Mouse (Mus musculus): ENCODE measurements at regions not wholly inside any gene's neighbourhood (a gene's known extent, or its start where the extent isn't known, plus 50 kb on each side); places are given as distances from the start of the nearest gene placed in this dataset.

DNA sequence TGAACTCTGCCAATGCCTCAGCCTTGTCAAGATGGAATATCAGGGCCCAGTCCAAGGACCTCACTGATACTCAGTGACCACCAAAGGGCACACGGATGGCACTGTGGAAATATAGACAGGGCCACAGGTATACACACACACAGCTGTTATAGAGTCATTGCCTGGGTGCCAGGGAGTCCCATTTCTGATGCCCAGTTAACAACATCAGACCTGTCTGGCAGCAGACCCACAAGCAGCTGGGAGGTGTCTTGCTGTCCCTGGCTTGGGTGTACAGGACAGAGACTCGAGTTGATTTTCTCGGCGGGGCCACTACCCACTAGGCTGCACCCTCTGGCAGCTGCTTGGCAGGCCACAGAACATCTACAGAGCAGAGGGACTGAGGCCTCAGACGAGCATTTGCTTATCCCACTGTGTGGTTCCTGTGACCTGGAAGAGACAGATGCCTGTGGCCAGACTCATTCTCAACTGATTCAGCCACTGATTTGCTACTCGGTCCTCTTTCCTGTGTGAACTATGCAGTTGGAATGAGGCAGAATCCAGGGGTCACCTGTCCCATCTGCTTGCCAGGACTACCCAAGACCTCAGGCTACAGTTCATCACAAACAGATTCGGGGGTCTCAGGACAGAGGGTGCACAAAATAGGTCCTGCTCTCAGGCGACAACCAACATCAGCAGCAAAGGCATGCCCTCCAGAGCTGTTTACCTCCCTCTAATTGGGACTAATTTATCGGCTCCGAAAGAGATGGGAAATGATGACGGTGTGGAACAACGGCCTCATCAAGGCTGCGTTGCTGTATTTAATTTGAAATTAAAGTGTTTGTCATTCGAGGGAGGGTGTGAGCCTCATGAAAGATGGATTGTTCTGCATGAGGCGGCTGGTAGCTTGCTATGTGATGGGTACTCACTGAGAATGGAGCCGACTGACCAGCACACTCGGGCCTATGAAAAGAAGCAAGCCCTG, 110.0 kb upstream of the Ppp1r26 start:
- no peak overlapping the region for H3K4me2 ChIP-seq (ENCODE audit: low read depth, low read length)
- H3K9me3 ChIP-seq (ENCODE audit: control insufficient read depth, low read length): no peaks in the 10 kb centered on the region
- no peaks in the 10 kb centered on the region for H3K36me3 ChIP-seq (ENCODE audit: control insufficient read depth, insufficient read depth, low read length)
- WGBS: 64% methylated on average over 17 of the region's 17 CpGs
- H3K27ac ChIP-seq (ENCODE audit: low read length): no peak overlapping the region
- no peak overlapping the region for H3K4me3 ChIP-seq (ENCODE audit: low read length)
- ATAC-seq (ENCODE audit: low read depth): no peak
- H3K9ac ChIP-seq (ENCODE audit: low read length): no peak overlapping the region
- H3K27me3 ChIP-seq (ENCODE audit: control insufficient read depth, insufficient read depth, low read depth, low read length): no peaks in the 10 kb centered on the region
- no peaks in the 10 kb centered on the region for H3K4me1 ChIP-seq (replicated peaks; ENCODE audit: control insufficient read depth, insufficient read depth, low read length)

DNA sequence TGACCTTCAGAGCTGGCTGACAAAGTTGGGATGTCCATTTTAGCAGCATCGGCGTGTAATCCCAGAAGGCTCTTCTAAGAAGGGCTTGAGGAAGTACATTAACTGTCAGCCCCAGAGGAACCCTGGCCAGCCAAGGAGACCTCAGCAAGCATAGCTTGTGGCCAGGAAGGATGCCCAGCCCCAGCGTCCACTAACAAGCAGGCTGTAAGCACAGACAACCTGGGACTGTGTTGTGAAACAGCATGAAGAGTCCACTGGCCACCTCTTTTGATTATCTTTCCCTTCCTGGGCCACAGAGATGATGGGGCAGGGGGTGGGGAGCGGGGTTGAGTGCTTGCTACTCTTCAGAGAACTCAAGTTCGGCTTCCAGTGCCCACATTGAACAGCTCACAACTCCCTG, 109.0 kb upstream of the Ppp1r26 start:
- no peaks in the 10 kb centered on the region for H3K4me1 ChIP-seq (replicated peaks; ENCODE audit: control insufficient read depth, insufficient read depth, low read length)
- no peaks in the 10 kb centered on the region for H3K36me3 ChIP-seq (ENCODE audit: control insufficient read depth, insufficient read depth, low read length)
- no peak overlapping the region for H3K27ac ChIP-seq (ENCODE audit: low read length)
- no peaks in the 10 kb centered on the region for H3K9me3 ChIP-seq (ENCODE audit: control insufficient read depth, low read length)
- H3K4me2 ChIP-seq (ENCODE audit: low read depth, low read length): no peak overlapping the region
- ATAC-seq (ENCODE audit: low read depth): no peak
- H3K9ac ChIP-seq (ENCODE audit: low read length): no peak overlapping the region
- H3K4me3 ChIP-seq (ENCODE audit: low read length): no peak overlapping the region
- no peaks in the 10 kb centered on the region for H3K27me3 ChIP-seq (ENCODE audit: control insufficient read depth, insufficient read depth, low read depth, low read length)
- WGBS: 75% methylated on average over 5 of the region's 5 CpGs

DNA sequence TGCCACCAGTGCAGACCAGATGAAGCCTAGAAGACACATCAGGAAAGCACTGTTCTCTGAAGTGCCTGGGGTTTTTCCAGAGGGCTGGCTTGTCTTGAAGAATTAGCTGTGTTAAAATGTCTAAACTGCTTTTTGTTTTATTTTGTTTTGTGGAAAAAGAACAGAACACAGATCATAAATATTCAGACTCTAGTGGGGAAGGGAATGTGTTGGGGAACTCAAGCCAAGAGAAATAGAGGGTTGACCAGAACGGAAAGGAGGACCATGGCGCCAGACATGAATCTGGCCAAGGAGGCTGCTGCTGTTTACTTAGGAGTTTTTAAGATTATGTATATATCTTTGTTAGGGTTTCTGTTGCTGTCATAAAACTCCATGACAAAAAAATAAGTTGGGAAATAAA, 105.3 kb upstream of the Ppp1r26 start:
- peak; percentile 65; the same call in 1 of the 2 replicates for ATAC-seq (ENCODE audit: low read depth)
- Histone ChIP-seq H3K4me2 (ENCODE audit: low read depth, low read length) (no peak overlapping the region), H3K9ac (ENCODE audit: low read length) (no peak overlapping the region), H3K27ac (ENCODE audit: low read length) (no peak overlapping the region), H3K4me1 (replicated peaks; ENCODE audit: control insufficient read depth, insufficient read depth, low read length) (no peaks in the 10 kb centered on the region), H3K36me3 (ENCODE audit: control insufficient read depth, insufficient read depth, low read length) (no peaks in the 10 kb centered on the region), H3K4me3 (ENCODE audit: low read length) (no peak overlapping the region), H3K9me3 (ENCODE audit: control insufficient read depth, low read length) (no peaks in the 10 kb centered on the region), H3K27me3 (ENCODE audit: control insufficient read depth, insufficient read depth, low read depth, low read length) (no peaks in the 10 kb centered on the region)
- 63% methylated on average over 2 of the region's 2 CpGs for WGBS

DNA sequence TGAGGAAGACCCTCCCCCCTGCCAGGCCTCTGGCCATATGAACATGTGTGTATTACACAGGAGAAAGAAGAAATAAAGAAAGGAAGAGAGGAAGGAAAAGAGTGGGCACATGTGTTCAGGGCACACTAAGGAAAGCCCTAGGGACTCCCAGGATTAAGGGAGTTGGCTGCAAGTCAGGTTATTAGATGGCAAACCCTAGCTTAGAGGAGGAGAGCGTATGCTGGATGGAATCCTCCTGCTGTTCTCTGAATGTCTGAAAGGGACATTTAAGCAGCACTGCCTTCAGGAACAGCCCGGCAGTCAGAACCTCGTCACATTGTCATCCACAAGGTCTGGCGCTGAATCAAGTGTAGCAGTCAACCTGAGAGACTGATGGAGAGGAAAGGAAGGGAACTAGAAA, 98.1 kb upstream of the Ppp1r26 start:
- Histone ChIP-seq H3K27me3 (ENCODE audit: control insufficient read depth, insufficient read depth, low read depth, low read length) (no peaks in the 10 kb centered on the region), H3K4me1 (replicated peaks; ENCODE audit: control insufficient read depth, insufficient read depth, low read length) (no peaks in the 10 kb centered on the region), H3K27ac (ENCODE audit: low read length) (no peak overlapping the region), H3K9ac (ENCODE audit: low read length) (no peak overlapping the region), H3K4me2 (ENCODE audit: low read depth, low read length) (no peak overlapping the region), H3K36me3 (ENCODE audit: control insufficient read depth, insufficient read depth, low read length) (no peaks in the 10 kb centered on the region), H3K9me3 (ENCODE audit: control insufficient read depth, low read length) (no peaks in the 10 kb centered on the region), H3K4me3 (ENCODE audit: low read length) (no peak overlapping the region)
- WGBS: 58% methylated on average over 4 of the region's 4 CpGs
- no peak for ATAC-seq (ENCODE audit: low read depth)

DNA sequence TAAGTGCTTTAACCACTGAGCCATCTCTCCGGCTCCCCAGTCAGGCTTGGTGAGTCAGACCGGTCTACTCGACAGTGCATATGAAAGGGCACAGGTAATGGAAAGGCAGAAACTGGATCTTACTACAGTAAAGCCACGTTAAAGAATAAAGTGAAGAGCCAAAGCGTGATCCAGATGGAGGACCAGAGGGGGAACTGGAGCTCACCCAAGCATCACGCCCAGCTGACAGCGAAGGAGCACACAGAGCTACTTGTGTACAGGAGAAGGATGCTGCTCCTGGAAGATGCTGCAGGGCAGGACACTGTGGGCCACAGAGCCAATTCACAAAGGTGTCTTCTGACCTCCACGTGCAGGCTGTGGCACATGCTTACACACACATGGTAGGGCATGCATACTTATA, 96.7 kb upstream of the Ppp1r26 start:
- ATAC-seq (ENCODE audit: low read depth): no peak
- Histone ChIP-seq H3K27ac (ENCODE audit: low read length) (no peak overlapping the region), H3K4me3 (ENCODE audit: low read length) (no peak overlapping the region), H3K27me3 (ENCODE audit: control insufficient read depth, insufficient read depth, low read depth, low read length) (no peaks in the 10 kb centered on the region), H3K9ac (ENCODE audit: low read length) (no peak overlapping the region), H3K4me2 (ENCODE audit: low read depth, low read length) (no peak overlapping the region), H3K4me1 (replicated peaks; ENCODE audit: control insufficient read depth, insufficient read depth, low read length) (no peaks in the 10 kb centered on the region), H3K9me3 (ENCODE audit: control insufficient read depth, low read length) (no peaks in the 10 kb centered on the region), H3K36me3 (ENCODE audit: control insufficient read depth, insufficient read depth, low read length) (no peaks in the 10 kb centered on the region)
- 79% methylated on average over 8 of the region's 8 CpGs for WGBS

DNA sequence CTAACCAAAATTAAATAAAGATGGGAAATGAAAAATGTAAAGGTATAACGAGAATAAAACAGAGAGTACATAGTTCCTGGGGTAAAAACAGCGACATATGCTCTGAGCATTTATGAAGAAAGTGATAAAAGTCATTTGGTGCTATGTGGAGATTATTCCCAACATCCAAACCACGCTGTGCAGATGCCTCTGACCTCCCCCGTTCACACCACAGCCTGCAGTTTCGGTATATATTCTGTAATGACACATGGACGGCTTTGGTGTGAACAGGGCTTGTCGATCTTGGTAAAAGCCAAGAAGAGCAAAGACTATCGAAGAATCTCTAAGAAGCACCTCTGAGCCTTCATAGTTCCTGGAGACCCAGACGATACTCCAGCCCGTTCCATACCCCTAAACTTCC, 95.2 kb upstream of the Ppp1r26 start:
- no peak overlapping the region for H3K27ac ChIP-seq (ENCODE audit: low read length)
- H3K4me1 ChIP-seq (replicated peaks; ENCODE audit: control insufficient read depth, insufficient read depth, low read length): no peaks in the 10 kb centered on the region
- no peak overlapping the region for H3K4me3 ChIP-seq (ENCODE audit: low read length)
- no peak for ATAC-seq (ENCODE audit: low read depth)
- 88% methylated on average over 10 of the region's 10 CpGs for WGBS
- H3K4me2 ChIP-seq (ENCODE audit: low read depth, low read length): no peak overlapping the region
- no peaks in the 10 kb centered on the region for H3K27me3 ChIP-seq (ENCODE audit: control insufficient read depth, insufficient read depth, low read depth, low read length)
- no peaks in the 10 kb centered on the region for H3K9me3 ChIP-seq (ENCODE audit: control insufficient read depth, low read length)
- H3K9ac ChIP-seq (ENCODE audit: low read length): no peak overlapping the region
- no peaks in the 10 kb centered on the region for H3K36me3 ChIP-seq (ENCODE audit: control insufficient read depth, insufficient read depth, low read length)

DNA sequence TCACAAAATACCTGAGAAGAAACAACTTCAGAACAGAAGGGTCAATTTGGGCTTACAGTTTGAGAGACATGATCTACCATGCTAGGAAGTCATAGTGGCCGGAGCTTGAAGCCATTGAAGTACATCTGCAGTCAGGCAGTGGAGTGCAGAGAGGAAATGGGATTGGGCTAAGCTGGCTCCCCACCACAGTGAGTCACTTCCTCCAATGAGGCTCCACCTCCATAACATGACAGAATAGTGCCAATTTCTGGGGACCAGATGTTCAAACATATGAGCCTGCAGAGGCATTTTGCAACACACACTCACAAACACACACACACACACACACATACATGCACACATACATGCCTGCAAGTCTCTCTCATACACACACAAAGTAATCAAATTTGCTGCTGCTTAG, 93.7 kb upstream of the Ppp1r26 start:
- H3K9ac ChIP-seq (ENCODE audit: low read length): no peak overlapping the region
- no peaks in the 10 kb centered on the region for H3K9me3 ChIP-seq (ENCODE audit: control insufficient read depth, low read length)
- 52% methylated on average over 1 of the region's 1 CpGs for WGBS
- no peaks in the 10 kb centered on the region for H3K36me3 ChIP-seq (ENCODE audit: control insufficient read depth, insufficient read depth, low read length)
- H3K27me3 ChIP-seq (ENCODE audit: control insufficient read depth, insufficient read depth, low read depth, low read length): no peaks in the 10 kb centered on the region
- no peak overlapping the region for H3K4me2 ChIP-seq (ENCODE audit: low read depth, low read length)
- no peak for ATAC-seq (ENCODE audit: low read depth)
- H3K4me1 ChIP-seq (replicated peaks; ENCODE audit: control insufficient read depth, insufficient read depth, low read length): no peaks in the 10 kb centered on the region
- H3K4me3 ChIP-seq (ENCODE audit: low read length): no peak overlapping the region
- H3K27ac ChIP-seq (ENCODE audit: low read length): no peak overlapping the region

DNA sequence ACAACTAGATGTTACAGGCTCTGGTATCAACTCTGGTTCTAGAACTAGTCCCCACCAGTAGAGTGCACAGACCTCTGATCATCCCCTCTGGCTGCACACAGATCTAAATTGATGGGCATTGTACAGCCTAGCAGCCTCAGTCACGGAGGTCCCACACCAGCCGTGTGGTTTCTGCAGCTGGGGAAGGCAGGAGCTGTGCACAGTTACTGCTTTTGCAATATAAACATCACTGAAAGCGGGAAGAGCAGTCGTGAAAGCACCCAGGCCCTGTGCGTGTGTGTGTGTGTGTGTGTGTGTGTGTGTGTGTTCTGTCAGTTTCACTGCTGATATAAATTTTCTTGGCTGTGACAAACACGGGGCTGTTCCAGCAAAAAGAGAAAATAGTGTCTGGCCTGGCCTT, 84.4 kb upstream of the Ppp1r26 start:
- ATAC-seq (ENCODE audit: low read depth): no peak
- Histone ChIP-seq H3K9ac (ENCODE audit: low read length) (no peak overlapping the region), H3K4me3 (ENCODE audit: low read length) (no peak overlapping the region), H3K9me3 (ENCODE audit: control insufficient read depth, low read length) (no peaks in the 10 kb centered on the region), H3K27me3 (ENCODE audit: control insufficient read depth, insufficient read depth, low read depth, low read length) (no peaks in the 10 kb centered on the region), H3K27ac (ENCODE audit: low read length) (no peak overlapping the region), H3K4me1 (replicated peaks; ENCODE audit: control insufficient read depth, insufficient read depth, low read length) (no peaks in the 10 kb centered on the region), H3K36me3 (ENCODE audit: control insufficient read depth, insufficient read depth, low read length) (no peaks in the 10 kb centered on the region), H3K4me2 (ENCODE audit: low read depth, low read length) (no peak overlapping the region)
- WGBS: 26% methylated on average over 6 of the region's 6 CpGs

DNA sequence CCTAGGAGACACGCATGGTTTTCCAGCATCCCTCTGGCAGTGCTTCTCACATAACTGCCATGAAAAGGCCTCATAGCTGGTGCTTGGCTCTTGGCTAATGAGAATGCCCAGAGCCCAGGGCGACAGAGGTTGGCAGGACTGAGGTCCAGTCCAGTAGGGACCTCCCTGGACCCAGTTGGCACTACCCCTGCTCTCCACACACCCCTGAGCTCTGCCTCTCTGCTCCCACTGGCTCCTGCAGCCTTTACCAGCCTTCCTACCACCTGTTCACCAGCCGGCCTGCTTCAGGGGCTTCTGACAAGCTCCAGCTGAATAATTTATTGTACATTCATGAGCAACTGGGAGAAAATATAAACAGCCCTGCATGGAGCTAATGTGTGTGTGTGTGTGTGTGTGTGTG, 82.0 kb upstream of the Ppp1r26 start:
- Histone ChIP-seq H3K9me3 (ENCODE audit: control insufficient read depth, low read length) (no peaks in the 10 kb centered on the region), H3K4me2 (ENCODE audit: low read depth, low read length) (no peak overlapping the region), H3K27me3 (ENCODE audit: control insufficient read depth, insufficient read depth, low read depth, low read length) (no peaks in the 10 kb centered on the region), H3K9ac (ENCODE audit: low read length) (no peak overlapping the region), H3K4me1 (replicated peaks; ENCODE audit: control insufficient read depth, insufficient read depth, low read length) (peaks cover 1% of the 10 kb centered on the region; the same call in 1 of the 2 replicates), H3K36me3 (ENCODE audit: control insufficient read depth, insufficient read depth, low read length) (no peaks in the 10 kb centered on the region), H3K4me3 (ENCODE audit: low read length) (no peak overlapping the region), H3K27ac (ENCODE audit: low read length) (no peak overlapping the region)
- WGBS: 55% methylated on average over 3 of the region's 3 CpGs
- ATAC-seq (ENCODE audit: low read depth): no peak

Measured in lung, embryonic 16.5 days (tissue).